Mouse (Mus musculus) brain, embryonic 14.5 days (tissue): Measurements from ENCODE around the gene Cd200r3.

Experiments used
- CTCF ChIP-seq: fragments of 200-500 bp; IDR thresholded peaks from 2 replicates; pipeline ENCODE4 v1.5.1; 2012; ENCODE audit warnings: inconsistent platforms, mild to moderate bottlenecking, moderate library complexity, borderline replicate concordance; ENCODE audit not compliant: insufficient read depth, insufficient read length; ENCODE audit errors: extremely low read depth
- POLR2A ChIP-seq: fragments of 200-500 bp; IDR thresholded peaks from 2 replicates; pipeline ENCODE4 v1.6.1; 2012; ENCODE audit warnings: mild to moderate bottlenecking, inconsistent platforms, borderline replicate concordance; ENCODE audit not compliant: poor library complexity, insufficient read depth, insufficient read length, severe bottlenecking; ENCODE audit errors: extremely low read depth

DNA sequence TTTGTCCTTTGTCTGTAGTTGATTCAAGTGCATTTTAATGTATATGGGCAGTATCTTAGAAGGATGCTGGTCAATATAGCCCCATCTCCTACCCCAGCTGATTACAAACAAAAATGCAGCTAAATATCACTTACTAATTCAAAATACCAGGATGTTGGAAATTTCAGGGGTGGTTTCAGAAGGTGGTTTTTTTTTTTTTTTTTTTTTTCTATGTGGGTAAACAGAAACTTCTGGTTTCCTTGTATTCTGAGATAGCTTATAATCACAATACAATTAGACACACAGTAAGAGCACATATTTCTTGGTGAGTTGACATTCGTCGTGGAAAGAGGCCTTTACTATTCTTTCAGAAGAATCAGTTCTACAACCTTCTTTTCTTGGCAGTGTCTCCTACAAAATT, 39.5 kb downstream of the Cd200r3 start:
- TF ChIP-seq POLR2A = no peak
- TF ChIP-seq CTCF = no peak
